ENCODE assay signal across 30 mouse cellular contexts in the genomic region with DNA sequence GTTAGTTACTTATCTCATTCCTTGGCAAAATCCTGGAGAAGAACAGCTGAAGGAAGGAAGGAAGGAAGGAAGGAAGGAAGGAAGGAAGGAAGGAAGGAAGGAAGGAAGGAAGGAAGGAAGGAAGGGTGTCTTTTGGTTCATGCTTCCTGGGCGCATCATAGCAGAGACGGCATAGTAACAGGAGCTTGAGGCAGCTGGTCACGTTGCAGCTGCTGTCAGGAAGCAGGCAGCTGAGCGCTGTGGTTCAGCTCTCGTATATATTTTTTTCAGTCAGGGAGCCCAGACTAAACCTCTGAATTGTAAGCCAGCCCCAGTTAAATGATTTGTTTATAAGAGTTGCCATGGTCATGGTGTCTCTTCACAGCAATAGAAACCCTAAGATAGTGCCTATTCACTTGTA. TPM values are rescaled to one million over a fixed set of nuclear protein-coding genes. Genes with fewer than 3 reads are reported as not detected.
"Had no signal": no experiment of that assay in that cellular context is flagged by ENCODE, and none has a peak within 500 bp of the region (broad histone marks: within the 10 kb centered on the region; RNA-seq: fewer than 3 reads in every experiment).

No protein-coding gene starts in this region.

- DNase-seq: heart, postnatal 10 days; heart, postnatal 14 days; heart, postnatal 36 days; heart, postnatal 4 days; kidney, adult 11 months; kidney, adult 18-20 months; kidney, adult 2 months; kidney, adult 8-10 months; kidney, adult 9 months; kidney, postnatal 10 days; kidney, postnatal 14 days; kidney, postnatal 25 days; kidney, postnatal 36 days; kidney, postnatal 4 days; layer of hippocampus, adult 9-11 months; layer of hippocampus, postnatal 36 days had no signal

- H3K27me3 ChIP-seq: heart, embryonic 12.5 days; heart, embryonic 13.5 days; heart, embryonic 15.5 days; hindbrain, embryonic 12.5 days; hindbrain, embryonic 13.5 days; hindbrain, embryonic 15.5 days; intestine, embryonic 15.5 days; kidney, embryonic 15.5 days had no signal

- H3K36me3 ChIP-seq: heart, embryonic 10.5 days; heart, embryonic 12.5 days; heart, embryonic 13.5 days; heart, embryonic 15.5 days; hindbrain, embryonic 10.5 days; hindbrain, embryonic 12.5 days; hindbrain, embryonic 13.5 days; hindbrain, embryonic 15.5 days; intestine, embryonic 15.5 days; kidney, embryonic 15.5 days had no signal

- H3K4me3 ChIP-seq: heart, embryonic 10.5 days; heart, embryonic 12.5 days; heart, embryonic 13.5 days; heart, embryonic 15.5 days; hindbrain, embryonic 10.5 days; hindbrain, embryonic 12.5 days; hindbrain, embryonic 13.5 days; hindbrain, embryonic 15.5 days; intestine, embryonic 15.5 days; kidney, embryonic 15.5 days; layer of hippocampus, adult 2 months had no signal

- H3K4me2 ChIP-seq: heart, embryonic 11.5 days; heart, embryonic 12.5 days; heart, embryonic 13.5 days; heart, embryonic 15.5 days; hindbrain, embryonic 12.5 days; hindbrain, embryonic 13.5 days; hindbrain, embryonic 14.5 days; hindbrain, embryonic 15.5 days; intestine, embryonic 15.5 days; kidney, embryonic 15.5 days had no signal

RNA-seq across cellular contexts. Expression of a gene that starts 34.9 kb away (rescaled TPM):
- polyA plus RNA-seq: inflammation-experienced regulatory T-cells, adult 6 months had no signal
